Mouse (Mus musculus) heart, postnatal 14 days (tissue): Measurements from ENCODE around the gene Stat1. TPM values are rescaled to one million over a fixed set of nuclear protein-coding genes. Genes with fewer than 3 reads are reported as not detected.

Experiments
- DNase-seq, 2 experiments: peaks; one replicate each; pipeline ENCODE4 v3.0.0; 2021 to 2022
- intact Hi-C: fragments of 180-260 bp; cut with DNase I; formaldehyde crosslinking; loops from one replicate; pipeline ENCODE4 v1.15.1; 2025
- total RNA-seq, 2 experiments: library from RNA; stranded (reverse); gene quantifications; 2 replicates each; pipeline ENCODE4 v1.2.3; 2021

Stat1 gene
- total RNA-seq, 2 experiments from 2014 or later, result 22.2 to 22.7 TPM

DNA sequence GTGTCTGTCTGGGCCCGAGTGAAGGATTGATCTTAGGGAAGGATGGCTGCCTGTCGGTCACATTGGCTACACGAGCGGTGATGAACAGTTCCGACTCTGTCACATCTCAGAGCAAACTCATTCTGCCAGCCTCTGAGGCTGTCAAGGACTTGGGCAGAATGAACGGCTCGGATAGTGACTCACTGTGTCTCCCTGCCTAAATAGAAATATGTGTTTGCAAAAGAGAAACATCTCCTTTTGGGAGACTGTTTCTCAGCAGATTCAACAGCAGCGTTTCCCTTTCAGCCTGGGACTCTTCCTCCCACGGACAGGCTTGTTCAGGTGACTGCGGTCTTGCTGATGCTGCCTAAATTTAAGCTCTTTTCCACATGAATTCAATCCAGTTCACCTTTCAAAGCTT, 37.1 kb downstream of the Stat1 start:
- DNase-seq, result no peak
- intact Hi-C loops, result no loop called here

DNA sequence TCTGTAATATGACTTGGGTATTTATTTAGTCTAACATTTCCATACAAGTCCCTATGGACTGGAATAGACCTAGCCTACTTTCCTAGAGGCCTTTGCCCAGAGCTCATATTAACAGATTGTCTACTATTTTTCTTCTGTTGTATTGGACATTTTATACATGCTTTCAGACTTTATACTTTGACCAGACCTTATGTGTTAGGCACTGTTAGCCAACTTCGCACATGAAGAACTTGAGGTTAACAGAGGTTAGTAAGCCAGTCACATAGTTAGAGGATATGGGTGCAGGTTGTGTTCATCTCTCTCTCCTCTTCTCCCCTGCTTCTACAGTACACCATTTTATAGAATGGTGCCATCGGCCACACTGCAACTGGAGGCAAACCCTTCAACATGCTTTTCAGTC, 38.8 kb downstream of the Stat1 start:
- no peak for DNase-seq
- intact Hi-C loops, result no loop called here

DNA sequence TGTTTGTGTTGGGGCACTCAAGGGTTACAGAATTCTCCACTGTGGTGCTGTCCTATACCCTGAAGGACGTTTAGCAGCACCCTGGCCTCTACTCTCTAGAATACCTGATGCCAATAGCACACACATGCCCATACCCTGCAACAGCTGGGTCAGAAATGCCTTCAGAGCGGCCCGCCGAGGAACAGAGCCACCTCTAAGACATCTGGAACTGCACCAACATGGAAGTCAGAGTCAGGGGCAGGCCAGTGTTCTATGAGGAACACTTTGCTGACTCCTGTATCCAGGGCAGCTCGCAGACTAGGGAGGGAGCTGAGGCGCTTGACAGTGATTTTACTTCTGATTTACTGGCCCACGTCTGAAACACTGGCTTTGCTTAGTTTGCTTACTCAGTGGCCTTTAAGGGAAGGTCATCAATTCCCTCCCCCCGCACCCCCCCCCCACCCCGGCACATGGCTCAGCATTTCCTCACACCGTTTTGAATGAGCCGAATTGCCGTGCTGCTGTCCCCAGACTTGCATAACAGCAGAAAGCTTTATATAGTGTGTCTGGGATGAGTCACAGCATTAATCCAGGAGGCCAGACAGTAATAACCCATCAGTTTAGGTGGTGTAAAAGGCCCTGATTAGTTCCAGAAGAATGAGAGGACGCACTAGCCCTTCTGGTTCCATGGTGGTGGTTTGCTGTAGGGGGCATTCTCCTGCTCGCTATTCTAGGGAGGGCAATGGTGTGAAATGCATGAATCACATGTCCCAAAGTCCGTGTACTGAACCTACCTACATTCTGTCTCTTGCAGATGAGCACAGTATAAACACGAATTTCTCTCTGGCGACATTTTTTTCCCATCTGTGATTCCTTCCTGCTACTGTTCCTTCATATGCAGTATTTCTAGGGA, 39.5 kb downstream of the Stat1 start:
- intact Hi-C loops, result no loop called here
- no peak for DNase-seq

DNA sequence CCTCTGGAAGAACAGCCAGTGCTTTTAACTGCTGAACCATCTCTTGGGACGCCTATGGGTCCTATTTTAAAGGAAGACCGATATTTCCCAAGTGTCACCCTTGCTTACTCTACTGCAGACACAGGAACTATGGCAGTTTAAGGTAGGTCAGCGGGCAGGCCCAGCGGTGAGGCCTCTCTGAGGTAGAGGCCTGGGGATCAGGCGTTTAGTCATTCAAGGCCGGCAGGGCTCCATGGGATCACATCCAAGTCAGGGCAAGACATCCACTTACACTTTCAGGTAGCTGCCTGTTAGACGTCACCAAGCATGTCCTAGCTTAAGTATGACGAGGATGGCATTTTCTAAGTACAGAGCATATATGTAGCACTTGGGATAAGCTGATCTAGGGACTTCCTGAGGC, 41.9 kb downstream of the Stat1 start:
- intact Hi-C loops, result no loop called here
- no peak for DNase-seq

DNA sequence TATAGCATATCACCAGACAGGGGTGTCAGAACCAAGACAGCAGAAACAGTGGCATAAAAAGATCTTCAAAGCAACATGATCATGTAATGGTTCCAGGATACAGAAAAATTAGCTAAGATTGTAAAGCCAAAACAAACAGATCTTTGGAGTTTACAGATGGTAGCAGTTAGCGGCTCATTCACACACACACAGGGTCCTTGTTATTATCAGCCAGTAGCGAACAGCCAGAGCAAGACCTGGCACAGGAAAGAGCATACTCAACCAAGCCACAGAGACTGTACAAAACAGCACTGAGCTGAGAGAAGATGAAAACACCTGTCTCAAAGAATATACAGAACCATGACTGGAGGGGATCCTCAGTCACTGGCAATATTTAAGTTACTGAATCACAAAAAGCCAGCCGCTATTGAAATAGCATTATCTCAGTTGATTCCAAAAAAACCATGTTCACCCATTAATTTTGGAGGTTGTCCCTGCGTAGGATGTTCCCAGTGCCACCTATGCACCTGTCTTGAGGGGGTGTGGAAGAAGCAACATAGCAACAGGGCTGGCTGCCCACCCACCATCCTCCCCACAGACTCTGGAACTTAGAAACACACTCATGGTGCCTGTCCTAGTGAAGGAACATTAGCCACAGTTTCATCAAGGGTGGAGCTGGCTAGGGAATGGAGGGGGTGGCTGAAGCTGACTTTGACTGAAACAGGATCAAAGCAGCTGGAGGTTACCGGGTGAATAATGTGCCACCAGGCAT, 44.6 kb downstream of the Stat1 start:
- intact Hi-C loops, result no loop called here

DNA sequence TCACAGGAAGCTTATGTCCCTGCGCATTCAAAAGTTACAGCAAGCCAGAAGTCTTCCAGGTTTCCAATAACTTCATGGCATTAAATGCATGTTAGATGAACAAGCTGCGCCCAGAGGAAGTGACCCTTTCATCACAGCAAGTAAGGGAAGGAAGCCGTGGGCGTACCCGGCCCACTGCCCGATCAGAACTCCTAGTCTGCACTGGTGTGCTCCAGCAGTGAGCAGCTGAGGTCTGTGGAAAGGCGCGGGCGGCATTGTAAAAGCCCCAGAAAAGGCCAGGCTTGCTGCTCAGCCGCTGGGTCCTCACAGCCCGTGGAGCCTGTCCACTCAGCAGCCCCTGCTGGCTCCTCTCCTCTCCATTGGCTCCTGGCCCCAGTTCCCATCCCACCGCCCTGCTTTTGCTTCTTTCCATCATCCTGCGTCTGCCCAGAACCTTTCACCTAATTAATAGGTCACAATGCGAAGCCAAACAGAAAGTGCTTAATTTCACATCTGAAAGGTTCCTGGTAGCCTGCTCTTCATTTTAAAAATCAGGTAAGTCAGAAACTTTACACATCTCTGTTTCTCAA, 47.5 kb downstream of the Stat1 start:
- intact Hi-C loops, result loop anchor here (5.0 kb wide), 1 partner anchor 66 kb away; the partner anchor contains the start of gene Gls
- peak; percentile 38 to 43 for DNase-seq

More for the DNA sequence above, 44.6 kb downstream of the Stat1 start:
- no peak for DNase-seq

DNA sequence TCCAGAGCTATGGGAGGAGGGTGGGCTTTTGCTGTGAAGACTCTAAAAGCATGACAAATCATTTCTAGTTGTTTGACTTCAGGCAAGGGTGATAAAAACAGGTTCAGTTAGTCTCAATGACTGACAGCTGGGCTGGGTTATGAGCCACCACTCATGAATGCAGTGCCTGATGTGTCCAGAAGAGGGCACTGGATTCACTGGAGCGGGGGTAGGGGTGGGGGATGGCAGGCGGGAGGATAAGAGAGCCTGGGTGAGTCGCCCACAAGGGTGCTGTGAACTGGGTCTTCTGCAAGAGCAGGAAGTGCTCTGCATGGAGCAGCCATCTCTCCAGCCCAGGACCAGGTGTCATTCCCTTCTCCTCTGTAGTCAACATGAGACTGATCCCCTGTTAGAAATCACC, 50.8 kb downstream of the Stat1 start:
- peak in 1 of 2 experiments; percentile 57 for DNase-seq
- intact Hi-C loops, result no loop called here

DNA sequence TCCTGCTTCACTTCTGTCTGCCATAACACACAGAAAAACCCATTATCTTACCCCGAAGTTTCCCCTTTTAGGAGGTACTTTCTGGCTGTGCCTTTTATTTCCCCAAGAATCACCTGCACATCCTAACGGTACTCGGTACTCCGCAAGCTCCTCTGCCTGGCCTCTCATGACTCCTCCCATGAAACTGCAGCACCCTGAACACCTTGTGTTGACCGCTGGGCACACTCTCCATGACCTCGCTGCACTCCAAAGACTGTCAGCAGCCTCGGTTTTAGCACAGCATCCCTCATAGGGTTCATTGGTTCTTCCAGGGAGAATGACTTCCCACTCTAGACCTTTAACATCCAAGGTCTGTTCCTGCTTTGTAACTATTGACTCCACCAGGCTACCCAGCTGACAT, 51.5 kb downstream of the Stat1 start:
- DNase-seq, result no peak
- intact Hi-C loops, result no loop called here

DNA sequence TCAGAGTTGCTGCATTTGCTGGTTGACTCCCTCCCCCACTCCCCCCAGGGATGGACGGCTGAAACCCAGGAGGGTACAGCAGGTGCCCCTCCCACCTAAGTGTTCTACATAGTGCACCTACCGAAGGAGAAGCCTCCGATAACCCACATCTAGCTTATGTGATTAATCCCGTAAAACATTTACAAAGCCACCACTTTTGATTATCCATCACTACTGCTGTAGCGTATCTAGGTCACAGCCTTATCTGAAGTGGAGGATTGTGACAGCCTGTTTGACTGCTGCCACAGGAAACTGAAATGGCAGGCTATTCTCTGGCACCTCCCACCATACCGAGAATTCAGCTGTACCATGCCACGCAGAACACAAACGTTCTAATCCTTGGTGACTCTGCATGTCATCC, 52.0 kb downstream of the Stat1 start:
- no peak for DNase-seq
- intact Hi-C loops, result no loop called here

DNA sequence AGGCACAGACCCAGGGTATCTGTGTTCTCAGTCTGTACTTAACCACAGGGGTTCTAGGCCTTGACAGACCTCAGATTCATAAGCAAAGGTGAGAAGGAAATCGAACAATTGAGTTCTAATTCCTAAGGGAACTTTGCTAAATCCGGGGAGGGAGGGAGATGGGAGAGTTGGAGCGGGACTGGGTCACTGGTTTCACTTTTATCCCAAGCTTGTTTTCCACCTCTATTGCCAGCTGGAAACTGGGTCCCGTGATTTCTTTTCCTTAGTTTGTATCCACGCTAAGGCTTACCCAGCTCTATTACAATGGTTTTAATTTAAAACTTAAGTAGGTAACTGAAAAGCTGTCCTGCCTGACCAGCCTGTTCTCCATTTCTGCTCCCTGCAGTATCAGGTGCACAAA, 56.1 kb downstream of the Stat1 start:
- intact Hi-C loops, result no loop called here
- no peak for DNase-seq

DNA sequence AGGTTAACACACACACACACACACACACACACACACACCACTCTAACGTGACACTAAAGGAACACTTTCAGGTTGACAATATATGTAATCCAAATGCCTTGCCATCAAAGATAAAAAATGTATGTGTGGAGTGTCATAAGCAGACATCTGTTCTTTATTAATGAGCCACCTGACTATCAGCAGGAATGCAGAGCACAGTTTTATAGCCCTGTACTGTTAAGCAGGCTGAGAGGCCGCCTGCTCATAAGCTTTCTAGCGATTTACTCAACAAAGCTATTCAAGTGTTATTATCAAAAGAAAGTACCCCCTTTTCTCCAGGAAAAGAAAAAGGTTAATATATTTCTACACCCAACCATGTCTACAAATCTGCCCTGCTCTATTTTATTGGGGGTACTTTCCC, 56.7 kb downstream of the Stat1 start:
- intact Hi-C loops, result no loop called here
- no peak for DNase-seq

DNA sequence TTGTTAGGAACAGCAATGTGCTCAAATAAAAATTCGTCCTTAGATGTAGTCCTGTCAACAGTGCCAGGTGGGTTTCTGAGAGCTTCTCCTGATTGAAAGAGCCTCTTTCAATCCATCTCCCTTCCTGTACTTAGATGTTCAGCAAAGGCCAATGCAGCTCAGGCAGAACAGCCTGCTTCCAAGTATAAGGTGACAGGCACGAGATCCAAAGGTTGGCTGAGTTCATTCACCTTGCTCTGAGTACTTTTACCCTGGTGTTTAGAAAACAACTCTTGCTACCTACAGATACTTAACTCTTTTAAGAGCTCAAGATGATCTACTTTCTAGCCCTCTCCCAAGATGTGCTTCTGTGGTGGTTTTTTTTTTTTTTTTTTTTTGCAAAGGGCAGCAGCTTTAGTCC, 57.8 kb downstream of the Stat1 start:
- intact Hi-C loops, result no loop called here

DNA sequence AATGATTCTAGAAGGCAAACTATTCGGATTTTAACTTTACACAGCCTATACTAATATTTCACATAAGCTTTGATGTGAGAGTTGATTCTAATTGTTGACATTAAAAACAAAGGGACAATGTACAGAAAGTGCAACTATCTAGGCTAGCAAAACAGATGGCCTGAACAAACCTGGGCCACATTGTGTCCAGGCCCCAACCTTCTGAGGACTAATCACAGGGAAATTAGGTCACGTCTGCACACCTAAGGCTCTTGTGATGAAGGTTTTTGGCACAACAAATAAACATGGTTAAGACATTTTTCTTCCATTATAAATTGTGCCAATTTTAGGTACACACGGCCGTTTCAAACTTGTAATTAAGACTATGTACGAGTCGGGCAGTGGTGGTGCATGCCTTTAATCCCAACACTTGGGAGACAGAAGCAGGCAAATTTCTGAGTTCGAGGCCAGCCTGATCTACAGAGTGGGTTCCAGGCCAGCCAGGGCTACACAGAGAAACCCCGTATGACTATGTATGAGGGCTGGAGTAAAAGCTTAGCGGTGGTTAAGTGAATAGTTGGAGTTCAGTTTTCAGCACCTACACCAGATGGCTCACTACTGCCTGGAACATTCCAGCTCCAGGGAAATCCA, 60.8 kb downstream of the Stat1 start:
- intact Hi-C loops, result no loop called here
- no peak for DNase-seq

More for the DNA sequence above, 57.8 kb downstream of the Stat1 start:
- no peak for DNase-seq

DNA sequence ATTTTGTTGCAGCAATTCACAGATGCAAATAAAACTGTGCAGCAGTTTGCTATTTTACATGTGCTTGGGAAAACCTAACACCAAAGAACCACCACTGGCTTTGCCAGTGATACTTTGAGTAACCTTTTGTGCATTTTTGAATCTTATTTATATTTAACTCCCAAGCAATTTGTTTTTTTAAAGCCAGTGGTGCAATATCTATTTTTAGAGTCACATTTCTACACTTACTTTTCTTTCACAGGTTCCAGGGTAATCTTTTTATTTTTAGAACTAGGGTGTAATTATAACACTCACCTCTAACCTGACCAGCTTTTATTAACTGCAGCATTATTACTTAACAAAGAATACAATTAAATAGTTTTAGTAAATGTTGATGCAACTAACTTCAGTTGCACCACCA, 62.8 kb downstream of the Stat1 start:
- intact Hi-C loops, result no loop called here
- DNase-seq, result no peak

DNA sequence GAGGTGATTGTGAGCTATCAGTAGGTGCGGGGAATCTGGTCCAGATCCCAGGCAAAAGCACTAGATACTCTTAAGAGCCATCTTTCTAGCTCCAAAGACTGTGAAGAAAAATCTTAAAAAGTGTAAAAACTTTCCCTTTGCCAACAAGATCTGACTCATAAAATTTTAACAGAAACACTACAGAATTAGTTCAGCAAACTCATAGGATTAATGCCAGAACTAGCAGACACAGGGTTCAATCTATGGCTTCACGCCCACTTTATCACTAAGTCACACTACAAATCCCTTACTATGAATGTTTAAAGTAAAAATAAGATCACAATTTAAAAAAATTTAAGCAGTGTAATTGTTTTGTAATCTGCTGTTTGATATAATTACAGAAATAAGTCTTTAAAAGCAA, 63.8 kb downstream of the Stat1 start:
- intact Hi-C loops, result no loop called here
- DNase-seq, result no peak

Other genes starting within 250 kb of the Stat1 start
- gene Myo1b, start 203.4 kb upstream of the Stat1 start, total RNA-seq, result 10 to 100 TPM; 43.4 to 46.4 TPM
- gene Stat4, start 132.3 kb upstream of the Stat1 start, total RNA-seq, result under 1 TPM; 0.33 to 0.61 TPM
- 10 to 100 TPM; 86.3 to 94.6 TPM for gene Gls, start 113.8 kb downstream of the Stat1 start, total RNA-seq